Mouse (Mus musculus) lung, postnatal 0 days (tissue): Measurements from ENCODE around the gene Tomm40l.

Source experiments
- CTCF ChIP-seq: IDR thresholded peaks from 2 replicates; pipeline ENCODE4 v1.5.1; 2016; ENCODE audit warnings: antibody characterized with exemption, mild to moderate bottlenecking
- EP300 ChIP-seq: IDR thresholded peaks from 2 replicates; pipeline ENCODE4 v1.6.1; 2016; ENCODE audit warnings: antibody characterized with exemption, mild to moderate bottlenecking, control low read depth

DNA sequence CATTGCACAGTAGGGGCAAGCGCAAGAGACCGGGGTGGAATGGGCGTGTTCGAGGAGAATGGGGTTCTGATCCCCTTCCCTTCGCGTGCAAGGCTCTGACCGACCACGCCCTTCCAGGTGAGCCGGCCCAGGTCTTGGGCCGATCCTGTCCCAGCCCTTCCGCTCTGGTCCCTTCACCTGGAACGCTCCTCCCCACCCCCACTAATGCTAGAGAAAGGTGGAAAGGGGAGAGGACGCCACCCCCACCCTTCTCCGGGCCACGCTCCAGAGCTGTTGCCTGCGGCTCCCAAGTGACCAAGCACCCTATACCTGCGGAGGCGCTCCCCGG, 48.2 kb upstream of the Tomm40l start:
- TF ChIP-seq CTCF (no peak), EP300 (no peak)
